Mouse (Mus musculus) heart, embryonic 11.5 days (tissue): ENCODE results near the gene Maml2. TPM values are rescaled to one million over a fixed set of nuclear protein-coding genes. Genes with fewer than 3 reads are reported as not detected.

ENCODE experiments used
- ATAC-seq: fragments of 200-750 bp; cut with Nextera tagmentation; replicated peaks from 2 replicates; pipeline ENCODE4 v1.8.0; 2017; ENCODE audit warnings: moderate library complexity; ENCODE audit not compliant: insufficient number of reproducible peaks, low FRiP score, low TSS enrichment
- H3K27ac ChIP-seq: fragments of 300-500 bp; sonication (generic); 2 replicates; pipeline ENCODE4 v1.5.1; 2014; ENCODE audit warnings: mild to moderate bottlenecking, low read depth, low read length
- H3K27me3 ChIP-seq: fragments of 300-500 bp; sonication (generic); 2 replicates; pipeline ENCODE4 v1.6.1; 2014; ENCODE audit warnings: mild to moderate bottlenecking, low read length, mixed read lengths; ENCODE audit not compliant: control insufficient read depth, insufficient read depth
- H3K36me3 ChIP-seq: fragments of 300-500 bp; sonication (generic); 2 replicates; pipeline ENCODE4 v1.6.1; 2014; ENCODE audit warnings: mild to moderate bottlenecking, low read length, moderate library complexity, mixed read lengths; ENCODE audit not compliant: control insufficient read depth, insufficient read depth
- H3K4me1 ChIP-seq: fragments of 300-500 bp; sonication (generic); 2 replicates; pipeline ENCODE4 v1.6.1; 2014; ENCODE audit warnings: low read length; ENCODE audit not compliant: control insufficient read depth, insufficient read depth
- H3K4me2 ChIP-seq: fragments of 300-500 bp; sonication (generic); 2 replicates; pipeline ENCODE4 v1.6.1; 2014; ENCODE audit warnings: mild to moderate bottlenecking, moderate library complexity
- H3K4me3 ChIP-seq: fragments of 300-500 bp; sonication (generic); 2 replicates; pipeline ENCODE4 v1.5.1; 2014; ENCODE audit warnings: low read depth, low read length
- H3K9ac ChIP-seq: fragments of 300-500 bp; sonication (generic); 2 replicates; pipeline ENCODE4 v1.6.1; 2014; ENCODE audit warnings: mild to moderate bottlenecking, low read depth, low read length, moderate library complexity
- H3K9me3 ChIP-seq: fragments of 300-500 bp; sonication (generic); replicated peaks from 2 replicates; pipeline ENCODE4 v1.6.1; 2016; ENCODE audit warnings: low read length; ENCODE audit not compliant: control insufficient read depth
- WGBS: fragments of 180-500 bp; shearing (Covaris S2); extraction: QIAGEN DNeasy Blood & Tissue Kit; methylation state at CpG from one replicate; pipeline ENCODE4 v1.1.7; 2014; ENCODE audit not compliant: insufficient replicate concordance; 5-methylcytosine and 5-hydroxymethylcytosine counted together
- polyA plus RNA-seq: library from polyadenylated mRNA; unstranded; fragments of >200 nt; fragmentation: Nextera tagmentation; extraction: Ambion mirVana; gene quantifications from 2 replicates; pipeline ENCODE4 v1.2.1, GENCODE M21; 2014

The Maml2 gene
- polyA plus RNA-seq, 1 experiment from 2014 or later: 9.1 TPM

- Histone ChIP-seq H3K27ac (no peak overlapping the region), H3K4me1 (peaks cover 19% of the 10 kb centered on the region), H3K9ac (no peak overlapping the region), H3K36me3 (no peaks in the 10 kb centered on the region), H3K4me3 (no peak overlapping the region), H3K27me3 (no peaks in the 10 kb centered on the region), H3K9me3 (no peaks in the 10 kb centered on the region), H3K4me2 (no peak overlapping the region)
- ATAC-seq: no peak
- whole genome bisulfite sequencing: 96% methylated on average over 1 of the region's 1 CpGs
Measured at GRCm38 (mm10) chr9:13446236-13446635, 148.5 kb downstream of the Maml2 start.

GRCm38 (mm10) chr9:13446703-13447285, 149.0 kb downstream of the Maml2 start, which contains the start of gene Gm17571:
Gene Gm17571, minus strand, starts transcription at chr9:13446753.
- H3K9ac ChIP-seq: no peak within 1 kb of the TSS
- H3K4me2 ChIP-seq: no peak within 1 kb of the TSS
- H3K4me1 ChIP-seq: peaks cover 18% of the 10 kb centered on the region
- no peak within 1 kb of the TSS for H3K4me3 ChIP-seq
- no peaks in the 10 kb centered on the region for H3K9me3 ChIP-seq
- H3K27me3 ChIP-seq: no peaks in the 10 kb centered on the region
- H3K27ac ChIP-seq: no peak within 1 kb of the TSS
- H3K36me3 ChIP-seq: no peaks in the 10 kb centered on the region
- 59% methylated on average over 4 of the region's 4 CpGs for WGBS
- no peak for ATAC-seq

- Histone ChIP-seq H3K27ac (no peak overlapping the region), H3K9ac (no peak overlapping the region), H3K36me3 (no peaks in the 10 kb centered on the region), H3K4me2 (no peak overlapping the region), H3K4me3 (no peak overlapping the region), H3K9me3 (no peaks in the 10 kb centered on the region), H3K27me3 (no peaks in the 10 kb centered on the region), H3K4me1 (peaks cover 10% of the 10 kb centered on the region)
- WGBS: 89% methylated on average over 3 of the region's 3 CpGs
- ATAC-seq: no peak
Measured at GRCm38 (mm10) chr9:13448716-13449115, 151.0 kb downstream of the Maml2 start.

- Histone ChIP-seq H3K9me3 (no peaks in the 10 kb centered on the region), H3K4me1 (peaks cover 13% of the 10 kb centered on the region), H3K27me3 (no peaks in the 10 kb centered on the region), H3K4me3 (no peak overlapping the region), H3K27ac (0 out of 2 replicates have a peak overlapping the region, but pooled peaks have one; percentile 29), H3K9ac (0 out of 2 replicates have a peak overlapping the region, but pooled peaks have one; percentile 16), H3K36me3 (no peaks in the 10 kb centered on the region), H3K4me2 (peak overlapping the region; percentile 24; the same call in 1 of the 2 replicates)
- peak; percentile 52; the same call in 1 of the 2 replicates for ATAC-seq
- 31% methylated on average over 7 of the region's 7 CpGs for WGBS
Measured at GRCm38 (mm10) chr9:13454651-13455123, 156.9 kb downstream of the Maml2 start.

- no peaks in the 10 kb centered on the region for H3K36me3 ChIP-seq
- no peak overlapping the region for H3K4me3 ChIP-seq
- no peak overlapping the region for H3K4me2 ChIP-seq
- H3K27me3 ChIP-seq: no peaks in the 10 kb centered on the region
- WGBS: 79% methylated on average over 1 of the region's 1 CpGs
- H3K4me1 ChIP-seq: peaks cover 13% of the 10 kb centered on the region
- H3K9ac ChIP-seq: no peak overlapping the region
- H3K27ac ChIP-seq: 0 out of 2 replicates have a peak overlapping the region, but pooled peaks have one; percentile 29
- ATAC-seq: no peak
- no peaks in the 10 kb centered on the region for H3K9me3 ChIP-seq
Measured at GRCm38 (mm10) chr9:13455231-13455630, 157.5 kb downstream of the Maml2 start.

GRCm38 (mm10) chr9:13457774-13458173, 160.0 kb downstream of the Maml2 start:
- Histone ChIP-seq H3K4me1 (peaks cover 13% of the 10 kb centered on the region), H3K9me3 (no peaks in the 10 kb centered on the region), H3K27me3 (no peaks in the 10 kb centered on the region), H3K9ac (no peak overlapping the region), H3K4me2 (no peak overlapping the region), H3K36me3 (no peaks in the 10 kb centered on the region), H3K4me3 (no peak overlapping the region), H3K27ac (no peak overlapping the region)
- no peak for ATAC-seq
- 79% methylated on average over 6 of the region's 6 CpGs for WGBS

GRCm38 (mm10) chr9:13459371-13459770, 161.6 kb downstream of the Maml2 start:
- no peak overlapping the region; the same call in 1 of the 2 replicates for H3K27ac ChIP-seq
- no peaks in the 10 kb centered on the region for H3K9me3 ChIP-seq
- no peaks in the 10 kb centered on the region for H3K27me3 ChIP-seq
- H3K4me3 ChIP-seq: no peak overlapping the region
- peaks cover 16% of the 10 kb centered on the region for H3K4me1 ChIP-seq
- no peak overlapping the region for H3K4me2 ChIP-seq
- 63% methylated on average over 1 of the region's 1 CpGs for whole genome bisulfite sequencing
- no peak for ATAC-seq
- no peak overlapping the region for H3K9ac ChIP-seq
- H3K36me3 ChIP-seq: no peaks in the 10 kb centered on the region

GRCm38 (mm10) chr9:13460012-13460411, 162.3 kb downstream of the Maml2 start:
- no peaks in the 10 kb centered on the region for H3K27me3 ChIP-seq
- no peak overlapping the region for H3K4me2 ChIP-seq
- no peak overlapping the region for H3K9ac ChIP-seq
- H3K4me3 ChIP-seq: no peak overlapping the region
- H3K27ac ChIP-seq: no peak overlapping the region
- no peak for ATAC-seq
- H3K4me1 ChIP-seq: peaks cover 11% of the 10 kb centered on the region; the same call in 1 of the 2 replicates
- no peaks in the 10 kb centered on the region for H3K9me3 ChIP-seq
- WGBS: 83% methylated on average over 3 of the region's 3 CpGs
- H3K36me3 ChIP-seq: no peaks in the 10 kb centered on the region

GRCm38 (mm10) chr9:13460926-13461325, 163.2 kb downstream of the Maml2 start:
- no peak overlapping the region for H3K27ac ChIP-seq
- peaks cover 17% of the 10 kb centered on the region; the same call in 1 of the 2 replicates for H3K4me1 ChIP-seq
- H3K4me3 ChIP-seq: no peak overlapping the region
- H3K36me3 ChIP-seq: no peaks in the 10 kb centered on the region
- no peak for ATAC-seq
- no peaks in the 10 kb centered on the region for H3K27me3 ChIP-seq
- 96% methylated on average over 1 of the region's 1 CpGs for WGBS
- H3K9me3 ChIP-seq: no peaks in the 10 kb centered on the region
- H3K9ac ChIP-seq: no peak overlapping the region
- H3K4me2 ChIP-seq: no peak overlapping the region
